Mouse (Mus musculus): Measurements from ENCODE around the gene Def6.
"Not testable (repeated sequence)": the region's sequence is repeated elsewhere in the genome, so short reads cannot be mapped to it uniquely, and the experiment has no call there.

Gene Def6

GRCm38 (mm10) chr17:28207092-28207491, 486 bp upstream of the Def6 start:
- in situ Hi-C loops (cut with MboI, MseI) = no loop called here

DNA sequence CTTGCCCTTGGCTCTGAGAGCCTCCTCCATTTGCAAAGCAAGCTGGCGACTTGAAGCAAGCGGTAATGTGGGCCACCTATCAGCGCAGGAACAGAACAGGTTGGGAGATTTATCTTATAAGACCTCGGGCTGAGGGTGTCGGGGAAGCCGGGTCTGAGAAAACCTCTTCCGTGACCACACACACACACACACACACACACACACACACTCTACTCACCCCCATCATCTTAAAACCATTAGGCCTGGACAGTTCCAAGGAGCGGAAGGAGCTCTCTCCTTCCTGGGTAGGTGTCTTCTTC, 685 bp downstream of the Def6 start:
- in situ Hi-C loops (cut with MboI, MseI) = no loop called here

DNA sequence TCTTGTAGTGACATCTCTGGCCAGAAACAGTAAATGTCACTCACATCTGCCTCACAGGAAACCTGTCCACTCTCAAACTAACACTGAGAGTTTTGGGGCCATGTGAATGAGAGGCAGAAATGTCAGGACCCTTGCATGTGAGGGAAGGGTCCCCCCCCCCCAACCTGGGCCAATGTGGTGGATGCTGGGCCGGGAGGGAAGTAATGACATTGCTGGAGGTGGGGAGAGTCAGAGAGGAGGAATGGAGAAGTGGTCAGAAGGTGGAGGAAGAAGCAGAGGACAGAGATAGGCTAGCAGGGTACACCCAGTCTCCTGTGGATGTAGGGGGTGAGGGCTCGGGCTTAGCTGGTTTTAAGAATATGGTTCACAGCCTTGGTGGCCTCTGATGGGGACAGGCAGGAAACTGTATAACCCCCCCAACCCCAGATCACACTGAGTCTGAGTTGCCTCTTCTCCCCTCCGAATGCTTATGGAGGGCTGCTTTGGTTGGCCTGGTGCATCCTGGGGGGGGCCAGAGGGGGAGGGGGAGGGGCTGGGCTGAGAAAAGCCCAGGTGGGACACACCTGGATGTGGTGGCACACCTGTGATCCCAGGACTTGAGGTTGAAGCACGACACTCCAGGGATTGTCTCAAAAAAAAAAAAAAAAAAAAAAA, 2.0 kb downstream of the Def6 start:
- in situ Hi-C loops (cut with MboI, MseI) = loop anchor here (10.0 kb wide), 1 partner anchor 315 kb away; no protein-coding TSS in a partner anchor

- in situ Hi-C loops (cut with MboI, MseI) = loop anchor here (10.0 kb wide), 1 partner anchor 313 kb away; no protein-coding TSS in a partner anchor
Measured at GRCm38 (mm10) chr17:28211921-28212341, 4.4 kb downstream of the Def6 start.

- in situ Hi-C loops (cut with MboI, MseI) = loop anchor here (10.0 kb wide), 1 partner anchor 312 kb away; no protein-coding TSS in a partner anchor
Measured at GRCm38 (mm10) chr17:28212391-28212790, 4.8 kb downstream of the Def6 start.

DNA sequence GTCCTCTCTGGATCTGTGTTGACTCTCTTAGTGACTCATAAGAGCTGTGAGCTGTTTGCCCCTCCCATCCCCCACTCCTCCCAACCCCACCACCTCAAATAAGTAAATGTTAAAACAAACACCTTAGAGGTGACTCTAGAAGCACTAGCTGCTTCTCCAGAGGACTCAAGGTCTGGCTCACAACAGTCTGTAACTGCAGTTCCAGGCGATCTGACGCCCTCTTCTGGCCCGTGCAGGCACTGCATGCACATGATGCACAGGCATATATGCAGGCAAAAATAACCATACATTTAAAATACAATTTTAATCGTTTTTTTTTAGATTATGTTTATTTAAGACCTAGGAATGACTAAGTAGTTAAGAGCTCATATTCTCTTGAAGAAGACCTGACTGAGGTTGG, 5.7 kb downstream of the Def6 start:
- in situ Hi-C loops (cut with MboI, MseI) = loop anchor here (10.0 kb wide), 1 partner anchor 312 kb away; no protein-coding TSS in a partner anchor

DNA sequence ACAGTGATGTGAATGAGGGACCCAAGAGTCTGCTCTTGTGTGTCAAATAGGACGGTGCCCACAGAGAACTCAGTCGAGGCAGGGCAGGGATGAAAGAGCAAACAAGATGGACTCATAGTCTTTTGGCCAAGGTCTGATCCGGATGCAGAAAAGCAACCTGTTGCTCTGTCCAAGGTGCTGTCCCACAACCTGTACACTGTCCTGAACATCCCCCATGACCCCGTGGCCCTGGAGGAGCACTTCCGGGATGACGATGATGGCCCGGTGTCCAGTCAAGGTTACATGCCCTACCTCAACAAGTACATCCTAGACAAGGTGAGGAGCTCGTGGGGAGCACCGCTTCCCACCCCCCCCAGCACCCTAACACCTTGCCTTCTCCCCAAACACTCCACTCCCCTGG, 9.2 kb downstream of the Def6 start:
- in situ Hi-C loops (cut with MboI, MseI) = loop anchor here (10.0 kb wide), 1 partner anchor 308 kb away; no protein-coding TSS in a partner anchor

- in situ Hi-C loops (cut with MboI, MseI) = loop anchor here (10.0 kb wide), 1 partner anchor 307 kb away; no protein-coding TSS in a partner anchor
Measured at GRCm38 (mm10) chr17:28217721-28218649, 10.4 kb downstream of the Def6 start.

GRCm38 (mm10) chr17:28222463-28222862, 14.9 kb downstream of the Def6 start:
- in situ Hi-C loops (cut with MboI, MseI) = not testable (repeated sequence)

- in situ Hi-C loops (cut with MboI, MseI) = no loop called here
Measured at GRCm38 (mm10) chr17:28223561-28224391, 16.2 kb downstream of the Def6 start.

DNA sequence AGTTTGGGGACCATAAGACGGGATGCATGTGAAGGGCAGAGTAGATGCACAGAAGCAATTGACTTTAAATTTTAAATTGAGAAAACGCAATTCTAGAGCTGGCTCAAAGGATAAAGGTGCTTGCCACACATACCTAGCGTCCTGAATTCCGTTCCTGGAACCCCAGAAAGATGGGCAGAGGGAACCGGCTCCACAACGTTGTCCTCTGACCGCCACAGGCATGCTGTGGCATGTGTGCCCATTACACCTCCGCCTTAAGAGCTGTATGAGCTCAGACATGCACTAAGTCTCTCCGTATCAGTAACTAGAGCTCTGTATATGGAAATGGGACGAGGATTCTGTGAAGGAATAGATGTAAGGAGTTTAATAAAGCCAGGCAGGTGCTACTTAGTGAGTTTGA, 17.0 kb downstream of the Def6 start:
- in situ Hi-C loops (cut with MboI, MseI) = loop anchor here (5.0 kb wide), 1 partner anchor 83 kb away; no protein-coding TSS in a partner anchor

DNA sequence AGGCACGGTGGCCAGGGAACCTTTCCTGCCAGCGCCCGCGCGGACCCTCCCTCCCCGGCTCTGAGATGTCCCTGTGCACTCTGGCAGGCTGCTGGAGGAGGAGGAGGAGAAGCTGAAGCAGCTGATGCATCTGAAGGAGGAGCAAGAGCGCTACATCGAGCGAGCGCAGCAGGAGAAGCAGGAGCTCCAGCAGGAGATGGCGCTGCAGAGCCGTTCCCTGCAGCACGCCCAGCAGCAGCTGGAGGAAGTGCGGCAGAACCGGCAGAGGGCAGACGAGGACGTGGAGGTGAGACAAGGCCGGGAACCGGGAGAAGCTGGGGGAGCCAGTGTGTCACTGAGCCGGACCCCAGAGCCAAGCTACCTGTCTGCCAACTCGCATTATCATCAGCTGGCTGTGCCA, 18.4 kb downstream of the Def6 start:
- in situ Hi-C loops (cut with MboI, MseI) = loop anchor here (5.0 kb wide), 1 partner anchor 81 kb away; no protein-coding TSS in a partner anchor

DNA sequence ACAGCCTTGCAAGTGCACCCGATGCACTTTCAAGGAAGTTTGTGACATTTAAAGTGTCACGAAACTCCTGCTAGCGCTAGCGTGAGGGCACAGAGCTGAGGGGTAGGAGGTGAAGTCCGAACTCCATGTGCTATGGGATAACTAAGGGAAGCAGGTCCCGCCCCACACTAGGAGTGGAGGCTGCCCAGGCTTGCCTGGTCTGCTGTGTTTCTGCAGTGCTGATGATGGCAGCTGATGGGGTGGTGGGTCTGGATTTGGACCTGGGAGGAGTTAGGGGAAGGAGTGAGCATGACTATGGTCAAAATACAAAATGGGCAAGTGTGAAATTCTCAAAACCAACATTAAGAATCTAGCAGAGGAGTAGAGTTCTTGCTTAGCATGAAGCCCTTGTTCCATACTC, 22.9 kb downstream of the Def6 start:
- in situ Hi-C loops (cut with MboI, MseI) = no loop called here

- in situ Hi-C loops (cut with MboI, MseI) = no loop called here
Measured at GRCm38 (mm10) chr17:28231026-28231736, 23.6 kb downstream of the Def6 start.

DNA sequence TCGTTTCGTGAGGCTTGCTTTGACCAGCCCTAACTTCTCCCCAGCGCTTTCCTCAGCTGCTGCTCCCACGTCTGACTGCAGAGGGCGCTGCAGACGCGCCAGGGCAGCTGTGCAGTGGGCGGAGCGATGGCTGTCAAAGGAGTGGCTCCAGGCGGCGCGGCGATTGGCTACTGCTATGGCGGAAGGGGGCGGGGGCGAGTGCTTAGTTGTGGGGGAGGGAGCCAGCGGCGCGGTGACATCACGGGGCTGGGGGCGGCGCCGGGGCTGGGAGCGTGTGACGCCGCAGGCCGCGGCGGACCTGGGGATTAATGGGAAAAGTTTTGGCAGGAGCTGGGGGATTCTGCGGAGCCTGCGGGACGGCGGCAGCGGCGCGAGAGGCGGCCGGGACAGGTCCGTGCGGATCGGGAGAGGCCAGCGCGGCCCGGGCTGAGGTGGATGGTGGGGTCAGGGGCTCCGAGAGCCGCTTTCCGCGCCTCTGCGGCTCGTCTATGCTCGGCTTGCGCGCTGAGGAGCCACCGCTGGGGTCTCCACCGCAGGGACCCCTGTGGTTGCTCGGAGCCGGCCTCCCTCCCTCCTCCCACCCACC, 25.0 kb downstream of the Def6 start, which contains the start of gene Ppard:
Ppard (plus strand) TSS at position 226 of the 586 bp plus-strand sequence.
- in situ Hi-C loops (cut with MboI, MseI) = no loop called here

DNA sequence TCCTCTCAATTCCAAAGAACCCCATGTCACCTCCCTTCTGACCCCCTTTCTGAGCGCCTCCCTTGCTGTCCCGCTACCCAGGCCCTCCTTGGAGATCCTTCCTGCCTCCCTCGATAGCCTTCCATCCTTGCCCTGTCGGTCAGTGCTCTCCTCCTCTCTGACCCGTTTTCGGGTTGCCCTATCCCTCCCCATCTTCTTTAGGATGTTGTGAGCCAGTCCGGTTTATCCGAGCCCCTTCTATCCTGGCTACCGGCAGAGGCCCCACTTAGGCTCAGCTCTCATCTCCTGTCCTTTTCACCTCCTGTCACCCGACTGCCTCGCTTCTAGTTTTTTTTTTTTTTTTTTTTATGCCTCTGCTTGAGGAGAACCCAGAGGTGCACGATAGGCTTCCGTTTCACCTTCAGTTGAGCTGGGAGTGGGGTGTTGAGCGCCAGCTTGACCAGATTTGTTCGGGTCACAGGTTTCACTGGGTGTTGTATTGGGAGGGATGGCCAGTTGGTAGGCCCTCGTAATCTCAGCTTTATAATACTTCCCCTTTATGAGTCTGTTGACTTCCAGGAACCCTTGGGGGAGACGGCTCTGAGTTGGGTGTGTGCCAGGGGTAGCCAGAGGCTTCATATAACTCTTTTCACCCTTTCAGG, 25.6 kb downstream of the Def6 start:
- in situ Hi-C loops (cut with MboI, MseI) = no loop called here

DNA sequence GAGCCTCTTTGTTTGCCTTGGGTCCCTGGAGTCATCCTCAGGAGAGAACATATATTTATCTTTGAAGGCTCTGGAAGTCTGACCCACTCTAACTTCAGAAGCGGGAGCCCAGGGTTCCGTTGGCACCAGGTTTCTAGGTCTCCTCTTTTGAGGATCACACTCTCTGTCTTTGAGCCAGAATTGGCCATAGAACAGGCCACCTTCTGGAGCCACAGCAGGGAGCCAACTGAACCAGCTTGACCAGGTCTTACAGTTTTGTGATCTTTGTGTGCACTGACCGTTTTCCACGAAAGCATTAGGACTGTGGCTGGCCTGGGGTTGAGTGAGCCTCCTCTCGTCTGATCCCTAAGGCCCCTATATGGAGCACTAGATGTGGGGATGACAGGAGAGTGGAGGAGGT, 27.1 kb downstream of the Def6 start:
- in situ Hi-C loops (cut with MboI, MseI) = no loop called here

DNA sequence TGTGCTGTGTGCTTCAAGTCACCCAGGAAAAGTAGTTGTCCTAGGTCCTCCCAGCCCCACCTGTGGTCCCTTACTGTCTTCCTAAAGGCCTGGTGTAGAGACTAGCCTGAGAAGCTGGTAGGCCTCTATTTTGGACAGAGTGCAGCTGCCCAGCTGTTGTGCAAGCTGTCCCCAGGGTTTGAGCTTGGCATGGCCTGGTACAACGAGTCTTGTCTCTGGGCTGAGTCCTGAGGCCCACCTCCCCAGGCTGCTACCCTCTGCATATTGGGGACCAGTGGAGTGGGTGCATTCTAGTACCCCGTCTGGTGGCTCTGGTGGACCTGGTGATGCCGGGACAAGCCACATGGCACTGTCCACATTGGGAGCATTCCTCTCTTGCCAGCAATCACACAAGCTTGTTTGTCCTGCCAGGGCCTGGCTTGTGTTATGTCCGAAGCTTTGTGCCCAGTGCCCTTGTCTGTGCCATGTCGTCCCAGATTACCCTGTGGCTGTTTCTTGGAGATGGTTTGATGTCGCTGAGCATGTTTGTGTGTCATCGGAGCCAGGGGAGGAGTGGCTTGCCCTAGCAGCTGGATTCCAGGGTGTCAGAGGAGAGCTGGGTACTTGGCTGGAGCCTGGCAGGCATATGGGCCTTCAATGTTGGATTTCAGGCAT, 28.5 kb downstream of the Def6 start:
- in situ Hi-C loops (cut with MboI, MseI) = no loop called here

DNA sequence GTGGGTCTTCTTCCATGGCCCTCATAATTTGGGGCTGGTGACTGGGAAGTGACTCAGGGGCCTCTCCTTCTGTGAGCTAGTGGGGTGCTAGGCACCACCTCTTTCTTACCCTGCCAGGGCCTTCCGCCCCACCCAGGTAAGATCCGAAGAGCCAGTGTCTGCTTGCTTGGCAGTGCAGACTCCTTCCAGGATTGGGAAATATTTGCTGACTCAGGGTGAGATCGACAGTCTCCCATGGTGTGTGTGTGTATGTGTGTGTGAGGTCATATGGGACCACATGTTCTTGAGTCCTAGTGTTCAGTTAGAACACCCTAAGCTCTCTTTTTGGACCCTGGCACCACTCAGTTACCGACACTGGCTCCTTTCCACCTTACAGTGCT, 29.0 kb downstream of the Def6 start:
- in situ Hi-C loops (cut with MboI, MseI) = no loop called here

GRCm38 (mm10) chr17:28237362-28237761, 29.8 kb downstream of the Def6 start:
- in situ Hi-C loops (cut with MboI, MseI) = no loop called here

All from regulatory T cell (primary cell).